Mouse (Mus musculus) forebrain, embryonic 14.5 days (tissue): Measurements from ENCODE around the gene Synpo2l. TPM values are rescaled to one million over a fixed set of nuclear protein-coding genes. Genes with fewer than 3 reads are reported as not detected.

Experiments
- microRNA-seq: library from miRNA; unstranded; fragments of <30 nt; microRNA quantifications from one replicate; pipeline ENCODE4, GENCODE M21; 2016
- polyA plus RNA-seq: library from polyadenylated mRNA; unstranded; fragments of >200 nt; fragmentation: Nextera tagmentation; extraction: Ambion mirVana; gene quantifications from 2 replicates; pipeline ENCODE4 v1.2.1, GENCODE M21; 2014

Synpo2l gene
- polyA plus RNA-seq, 1 experiment from 2014 or later: 0.09 TPM

Small RNA genes within 50 kb of the gene (microRNA-seq; reads per million reads assigned to microRNA genes)
- 0.79 reads per million for gene Mir6946

Other genes with a start within 250 kb of the Synpo2l start
- gene Cfap70, start 216.1 kb downstream of the Synpo2l start, polyA plus RNA-seq: 0.98 and 2.7 TPM in 2 replicates
- 12.3 and 14.8 TPM in 2 replicates for gene Anxa7, start 188.2 kb downstream of the Synpo2l start, polyA plus RNA-seq
- gene Mss51, start 171.5 kb downstream of the Synpo2l start, polyA plus RNA-seq: 0.20 and 0.30 TPM in 2 replicates
- 83.5 and 90.2 TPM in 2 replicates for gene Ppp3cb, start 121.8 kb downstream of the Synpo2l start, polyA plus RNA-seq
- gene Usp54, start 27.3 kb downstream of the Synpo2l start, polyA plus RNA-seq: 8.6 and 11.9 TPM in 2 replicates
- gene Myoz1, start 11.8 kb downstream of the Synpo2l start, polyA plus RNA-seq: 0.22 TPM in 1 of 2 replicates, not detected in the other
- 64.9 and 75.4 TPM in 2 replicates for gene Sec24c, start 6.0 kb upstream of the Synpo2l start, polyA plus RNA-seq
- 13.1 and 15.1 TPM in 2 replicates for gene Fut11, start 26.6 kb upstream of the Synpo2l start, polyA plus RNA-seq
- 227 and 259 TPM in 2 replicates for gene Chchd1, start 34.7 kb upstream of the Synpo2l start, polyA plus RNA-seq
- 31.8 and 39.1 TPM in 2 replicates for gene Zswim8, start 39.2 kb upstream of the Synpo2l start, polyA plus RNA-seq
- 12.5 and 14.2 TPM in 2 replicates for gene Ndst2, start 66.2 kb upstream of the Synpo2l start, polyA plus RNA-seq
- 82.6 and 110 TPM in 2 replicates for gene Camk2g, start 125.7 kb upstream of the Synpo2l start, polyA plus RNA-seq
- 0.21 and 0.47 TPM in 2 replicates for gene Plau, start 168.3 kb upstream of the Synpo2l start, polyA plus RNA-seq